Mouse (Mus musculus) v-Abl transformed pro-B cells (cell line): ENCODE data around the gene Rasgrp3.

Experiments
- in situ Hi-C, 2 experiments: fragments of 400-800 bp; cut with MboI; formaldehyde crosslinking; loops; one replicate each; pipeline ENCODE4 v1.15.1; 2025; ENCODE audit not compliant: unreplicated experiment in 2 of 2

Gene Rasgrp3

GRCm38 (mm10) chr17:75495213-75495612 is 59.5 kb downstream of the Rasgrp3 start:
- in situ Hi-C loops: no loop called here

- in situ Hi-C loops: no loop called here
These were observed 62.5 kb downstream of the Rasgrp3 start for GRCm38 (mm10) chr17:75498241-75498651.

- in situ Hi-C loops: no loop called here
These were observed 67.3 kb downstream of the Rasgrp3 start for GRCm38 (mm10) chr17:75503031-75503430.

GRCm38 (mm10) chr17:75505053-75505452 is 69.4 kb downstream of the Rasgrp3 start:
- in situ Hi-C loops: no loop called here

- in situ Hi-C loops: no loop called here
These were observed 70.5 kb downstream of the Rasgrp3 start for GRCm38 (mm10) chr17:75506097-75506675.

GRCm38 (mm10) chr17:75506708-75507641 is 71.3 kb downstream of the Rasgrp3 start:
- in situ Hi-C loops: no loop called here

GRCm38 (mm10) chr17:75509257-75509656 is 73.6 kb downstream of the Rasgrp3 start:
- in situ Hi-C loops: no loop called here

GRCm38 (mm10) chr17:75516591-75516990 is 80.9 kb downstream of the Rasgrp3 start:
- in situ Hi-C loops: no loop called here

GRCm38 (mm10) chr17:75518181-75518901 is 82.6 kb downstream of the Rasgrp3 start:
- in situ Hi-C loops: no loop called here

- in situ Hi-C loops: no loop called here
These were observed 83.7 kb downstream of the Rasgrp3 start for GRCm38 (mm10) chr17:75519239-75519900.

GRCm38 (mm10) chr17:75521236-75521842 is 85.6 kb downstream of the Rasgrp3 start:
- in situ Hi-C loops: no loop called here

- in situ Hi-C loops: no loop called here
These were observed 86.8 kb downstream of the Rasgrp3 start for GRCm38 (mm10) chr17:75522347-75523065.

GRCm38 (mm10) chr17:75523812-75524211 is 88.1 kb downstream of the Rasgrp3 start:
- in situ Hi-C loops: no loop called here

GRCm38 (mm10) chr17:75526411-75526810 is 90.7 kb downstream of the Rasgrp3 start:
- in situ Hi-C loops: loop anchor here (25.0 kb wide), 3 partner anchors 714 to 1214 kb away; partner anchors contain the start of genes Dpy30 (in 1 of the 2) and Ttc27 (in 1 of the 2)

GRCm38 (mm10) chr17:75529222-75529935 is 93.7 kb downstream of the Rasgrp3 start:
- in situ Hi-C loops: loop anchor here (25.0 kb wide), 3 partner anchors 717 to 1217 kb away; partner anchors contain the start of genes Dpy30 (in 1 of the 2) and Ttc27 (in 1 of the 2)

GRCm38 (mm10) chr17:75532469-75532986 is 96.8 kb downstream of the Rasgrp3 start:
- in situ Hi-C loops: loop anchor here (10.0 to 25.0 kb wide), 4 partner anchors 118 to 1220 kb away; partner anchors contain the start of genes Dpy30 (in 1 of the 2) and Ttc27 (in 1 of the 2)

- in situ Hi-C loops: loop anchor here (5.0 to 25.0 kb wide), 5 partner anchors 120 to 1222 kb away; partner anchors contain the start of genes Dpy30 (in 1 of the 2) and Ttc27 (in 1 of the 2)
These were observed 98.8 kb downstream of the Rasgrp3 start for GRCm38 (mm10) chr17:75534314-75535020.
